Mouse (Mus musculus) liver, embryonic 11.5 days (tissue): ENCODE results near the gene Creb3l1. TPM values are rescaled to one million over a fixed set of nuclear protein-coding genes. Genes with fewer than 3 reads are reported as not detected.

ENCODE experiments used
- ATAC-seq: fragments of 200-750 bp; cut with Nextera tagmentation; replicated peaks from 2 replicates; pipeline ENCODE4 v1.8.0; 2017; ENCODE audit warnings: moderate number of reproducible peaks, mild to moderate bottlenecking, moderate TSS enrichment, moderate library complexity; ENCODE audit not compliant: low FRiP score
- DNase-seq: peaks from one replicate; pipeline ENCODE4 v3.0.0-alpha.2; 2017; ENCODE audit warnings: low spot score
- H3K27ac ChIP-seq: fragments of 300-500 bp; sonication (generic); 2 replicates; pipeline ENCODE4 v1.5.1; 2014; ENCODE audit warnings: mild to moderate bottlenecking, low read depth, low read length, control low read depth
- H3K27me3 ChIP-seq: fragments of 300-500 bp; sonication (generic); replicated peaks from 2 replicates; pipeline ENCODE4 v1.6.1; 2014; ENCODE audit warnings: low read length, mixed read lengths; ENCODE audit not compliant: control insufficient read depth, insufficient read depth
- H3K36me3 ChIP-seq: fragments of 300-500 bp; sonication (generic); 2 replicates; pipeline ENCODE4 v1.6.1; 2014; ENCODE audit warnings: mild to moderate bottlenecking, low read length, moderate library complexity, mixed read lengths; ENCODE audit not compliant: control insufficient read depth, insufficient read depth
- H3K4me1 ChIP-seq: fragments of 300-500 bp; sonication (generic); replicated peaks from 2 replicates; pipeline ENCODE4 v1.6.1; 2014; ENCODE audit warnings: low read length, mixed read lengths; ENCODE audit not compliant: control insufficient read depth, insufficient read depth
- H3K4me2 ChIP-seq: fragments of 300-500 bp; sonication (generic); 2 replicates; pipeline ENCODE4 v1.6.1; 2014; ENCODE audit warnings: mild to moderate bottlenecking, control low read depth, moderate library complexity
- H3K4me3 ChIP-seq: fragments of 300-500 bp; sonication (generic); 2 replicates; pipeline ENCODE4 v1.5.1; 2014; ENCODE audit warnings: low read depth, low read length, control low read depth
- H3K9ac ChIP-seq: fragments of 300-500 bp; sonication (generic); 2 replicates; pipeline ENCODE4 v1.6.1; 2014; ENCODE audit warnings: low read depth, low read length, control low read depth
- H3K9me3 ChIP-seq: fragments of 300-500 bp; sonication (generic); 2 replicates; pipeline ENCODE4 v1.6.1; 2016; ENCODE audit warnings: low read length, inconsistent platforms, mixed read lengths; ENCODE audit not compliant: control insufficient read depth
- WGBS: fragments of 180-500 bp; shearing (Covaris S2); extraction: QIAGEN DNeasy Blood & Tissue Kit; methylation state at CpG from one replicate; pipeline ENCODE4 v1.1.7; 2014; 5-methylcytosine and 5-hydroxymethylcytosine counted together
- polyA plus RNA-seq: library from polyadenylated mRNA; unstranded; fragments of >200 nt; fragmentation: Nextera tagmentation; extraction: Ambion mirVana; gene quantifications from 2 replicates; pipeline ENCODE4 v1.2.1, GENCODE M21; 2014

The Creb3l1 gene
- polyA plus RNA-seq, 1 experiment from 2014 or later, result 6.1 TPM

- no peak for DNase-seq
- Histone ChIP-seq H3K9me3 (no peaks in the 10 kb centered on the region), H3K27ac (peak within 1 kb of the TSS; percentile 99; the same call in 1 of the 2 replicates), H3K4me2 (peak within 1 kb of the TSS; percentile 90), H3K27me3 (no peaks in the 10 kb centered on the region), H3K4me1 (peaks cover 61% of the 10 kb centered on the region), H3K4me3 (no peak within 1 kb of the TSS), H3K9ac (peak within 1 kb of the TSS; percentile 44), H3K36me3 (peaks cover 25% of the 10 kb centered on the region)
- no peak for ATAC-seq
- WGBS, result 92% methylated on average over 18 of the region's 18 CpGs
Observed at GRCm38 (mm10) chr2:91945483-91945882, 78.8 kb downstream of the Creb3l1 start, which contains the start of gene Gm9821. Gm9821 (plus strand) TSS chr2:91945703.

- ATAC-seq (peak; percentile 49), DNase-seq (peak; percentile 83)
- H3K9me3 ChIP-seq, result no peaks in the 10 kb centered on the region
- peak overlapping the region; percentile 35; the same call in 1 of the 2 replicates for H3K4me2 ChIP-seq
- H3K27ac ChIP-seq, result peak overlapping the region; percentile 42; the same call in 1 of the 2 replicates
- H3K36me3 ChIP-seq, result peaks cover 36% of the 10 kb centered on the region
- peaks cover 50% of the 10 kb centered on the region for H3K4me1 ChIP-seq
- H3K9ac ChIP-seq, result peak overlapping the region; percentile 38; the same call in 1 of the 2 replicates
- H3K27me3 ChIP-seq, result no peaks in the 10 kb centered on the region
- WGBS, result 39% methylated on average over 13 of the region's 13 CpGs
- H3K4me3 ChIP-seq, result no peak overlapping the region
Observed at GRCm38 (mm10) chr2:91944170-91944950, 79.9 kb downstream of the Creb3l1 start.

- no peak overlapping the region for H3K9ac ChIP-seq
- DNase-seq (no peak), ATAC-seq (no peak)
- no peaks in the 10 kb centered on the region for H3K27me3 ChIP-seq
- H3K4me2 ChIP-seq, result no peak overlapping the region
- H3K27ac ChIP-seq, result no peak overlapping the region
- WGBS, result 80% methylated on average over 6 of the region's 6 CpGs
- H3K4me1 ChIP-seq, result peaks cover 30% of the 10 kb centered on the region
- H3K4me3 ChIP-seq, result no peak overlapping the region
- H3K9me3 ChIP-seq, result no peaks in the 10 kb centered on the region
- peaks cover 53% of the 10 kb centered on the region for H3K36me3 ChIP-seq
Observed at GRCm38 (mm10) chr2:91942356-91942755, 81.9 kb downstream of the Creb3l1 start.

GRCm38 (mm10) chr2:91939303-91939935, 84.9 kb downstream of the Creb3l1 start:
- peaks cover 77% of the 10 kb centered on the region for H3K36me3 ChIP-seq
- H3K9me3 ChIP-seq, result no peaks in the 10 kb centered on the region
- no peak overlapping the region for H3K9ac ChIP-seq
- ATAC-seq, result no peak
- no peak overlapping the region for H3K4me2 ChIP-seq
- H3K4me1 ChIP-seq, result peaks cover 6% of the 10 kb centered on the region
- no peak overlapping the region for H3K4me3 ChIP-seq
- DNase-seq, result no peak
- WGBS, result 88% methylated on average over 15 of the region's 15 CpGs
- H3K27me3 ChIP-seq, result no peaks in the 10 kb centered on the region
- no peak overlapping the region for H3K27ac ChIP-seq

- ATAC-seq (no peak), DNase-seq (no peak)
- Histone ChIP-seq H3K9ac (no peak overlapping the region), H3K9me3 (no peaks in the 10 kb centered on the region), H3K27ac (no peak overlapping the region), H3K27me3 (no peaks in the 10 kb centered on the region), H3K4me1 (peaks cover 28% of the 10 kb centered on the region), H3K4me3 (no peak overlapping the region), H3K36me3 (peaks cover 62% of the 10 kb centered on the region), H3K4me2 (no peak overlapping the region)
- 90% methylated on average over 7 of the region's 7 CpGs for WGBS
Observed at GRCm38 (mm10) chr2:91936154-91936553, 88.1 kb downstream of the Creb3l1 start.

GRCm38 (mm10) chr2:91934826-91935525, 89.3 kb downstream of the Creb3l1 start:
- Histone ChIP-seq H3K27ac (0 out of 2 replicates have a peak overlapping the region, but pooled peaks have one; percentile 1), H3K9me3 (no peaks in the 10 kb centered on the region), H3K4me3 (no peak overlapping the region), H3K36me3 (peaks cover 53% of the 10 kb centered on the region), H3K9ac (no peak overlapping the region), H3K27me3 (no peaks in the 10 kb centered on the region), H3K4me2 (no peak overlapping the region), H3K4me1 (peaks cover 34% of the 10 kb centered on the region)
- WGBS, result 85% methylated on average over 9 of the region's 9 CpGs
- DNase-seq (no peak), ATAC-seq (no peak)

- Histone ChIP-seq H3K9ac (no peak overlapping the region), H3K36me3 (peaks cover 44% of the 10 kb centered on the region), H3K4me2 (no peak overlapping the region), H3K27me3 (no peaks in the 10 kb centered on the region), H3K9me3 (no peaks in the 10 kb centered on the region), H3K4me3 (no peak overlapping the region), H3K4me1 (peaks cover 35% of the 10 kb centered on the region), H3K27ac (peak overlapping the region; percentile 87; the same call in 1 of the 2 replicates)
- no peak for ATAC-seq
- DNase-seq, result no peak
- 30% methylated on average over 8 of the region's 8 CpGs for WGBS
Observed at GRCm38 (mm10) chr2:91934016-91934415, 90.3 kb downstream of the Creb3l1 start.

- Histone ChIP-seq H3K36me3 (peaks cover 40% of the 10 kb centered on the region), H3K4me3 (no peak overlapping the region), H3K27me3 (no peaks in the 10 kb centered on the region), H3K9ac (no peak overlapping the region; the same call in 1 of the 2 replicates), H3K9me3 (no peaks in the 10 kb centered on the region), H3K27ac (peak overlapping the region; percentile 87), H3K4me1 (peaks cover 40% of the 10 kb centered on the region), H3K4me2 (peak overlapping the region; percentile 79)
- DNase-seq (no peak), ATAC-seq (no peak)
- 57% methylated on average over 9 of the region's 9 CpGs for WGBS
Observed at GRCm38 (mm10) chr2:91933471-91933870, 90.8 kb downstream of the Creb3l1 start.
